Mouse (Mus musculus): ENCODE measurements at regions not wholly inside any gene's neighbourhood (a gene's known extent, or its start where the extent isn't known, plus 50 kb on each side); places are given as distances from the start of the nearest gene placed in this dataset.

GRCm38 (mm10) chr3:56280330-56280957 is 96.9 kb upstream of the Nbea start:
- TF ChIP-seq GATA1 (IDR thresholded peaks at IDR 0.05; ENCODE audit: borderline replicate concordance, low read length) (no peak), FLI1 (IDR thresholded peaks at IDR 0.05; ENCODE audit: low read length) (no peak)

Data from megakaryocyte, embryonic 14.5 days (primary cell).